Mouse (Mus musculus) midbrain, postnatal 0 days (tissue): ENCODE data around the gene Angptl7. TPM values are rescaled to one million over a fixed set of nuclear protein-coding genes. Genes with fewer than 3 reads are reported as not detected.
A peak's percentile ranks its signal among the peaks of the same experiment; 100 is the strongest.

Experiments used
- ATAC-seq: fragments of 200-750 bp; cut with Nextera tagmentation; 2 replicates; pipeline ENCODE4 v1.8.0; 2017; ENCODE audit warnings: moderate number of reproducible peaks, mild to moderate bottlenecking, moderate TSS enrichment, moderate library complexity; ENCODE audit not compliant: low FRiP score
- DNase-seq: peaks from one replicate; pipeline ENCODE4 v3.0.0-alpha.2; 2015; ENCODE audit warnings: low spot score
- H3K27ac ChIP-seq: fragments of 300-500 bp; sonication (generic); 2 replicates; pipeline ENCODE4 v1.5.1; 2014; ENCODE audit warnings: low read depth, mild to moderate bottlenecking, low read length, mixed read lengths
- H3K27me3 ChIP-seq: fragments of 300-500 bp; sonication (generic); 2 replicates; pipeline ENCODE4 v1.6.1; 2014; ENCODE audit warnings: low read length, control low read depth, mixed read lengths; ENCODE audit not compliant: insufficient read depth
- H3K36me3 ChIP-seq: fragments of 300-500 bp; sonication (generic); 2 replicates; pipeline ENCODE4 v1.6.1; 2014; ENCODE audit warnings: low read length, control low read depth, mixed read lengths; ENCODE audit not compliant: insufficient read depth
- H3K4me1 ChIP-seq: fragments of 300-500 bp; sonication (generic); 2 replicates; pipeline ENCODE4 v1.6.1; 2014; ENCODE audit warnings: mild to moderate bottlenecking, control low read depth, antibody characterized with exemption, low read length, mixed read lengths; ENCODE audit not compliant: insufficient read depth
- H3K4me2 ChIP-seq: fragments of 300-500 bp; sonication (generic); 2 replicates; pipeline ENCODE4 v1.6.1; 2014; ENCODE audit warnings: low read depth, mild to moderate bottlenecking, low read length, mixed read lengths; ENCODE audit not compliant: poor library complexity, severe bottlenecking
- H3K4me3 ChIP-seq: fragments of 300-500 bp; sonication (generic); 2 replicates; pipeline ENCODE4 v1.5.1; 2014; ENCODE audit warnings: low read depth, mild to moderate bottlenecking, low read length, moderate library complexity
- H3K9ac ChIP-seq: fragments of 300-500 bp; sonication (generic); replicated peaks from 2 replicates; pipeline ENCODE4 v1.6.1; 2014; ENCODE audit warnings: mild to moderate bottlenecking, low read length, moderate library complexity, mixed read lengths; ENCODE audit not compliant: poor library complexity, severe bottlenecking
- H3K9me3 ChIP-seq: fragments of 300-500 bp; sonication (generic); 2 replicates; pipeline ENCODE4 v1.6.1; 2016; ENCODE audit warnings: low read length, control low read depth
- CTCF ChIP-seq: IDR thresholded peaks from 2 replicates; pipeline ENCODE4 v1.5.1; 2016; ENCODE audit warnings: antibody characterized with exemption, mild to moderate bottlenecking
- WGBS: fragments of 180-500 bp; shearing (Covaris S2); extraction: QIAGEN DNeasy Blood & Tissue Kit; methylation state at CpG from one replicate; pipeline ENCODE4 v1.1.7; 2014; 5-methylcytosine and 5-hydroxymethylcytosine counted together
- polyA plus RNA-seq: library from polyadenylated mRNA; unstranded; fragments of >200 nt; fragmentation: Nextera tagmentation; extraction: Ambion mirVana; gene quantifications from 2 replicates; pipeline ENCODE4 v1.2.1, GENCODE M21; 2015
- total RNA-seq: library from RNA; depleted of rRNA; stranded (reverse); fragments of >200 nt; gene quantifications from 2 replicates; pipeline ENCODE4 v1.2.3, GENCODE M21; 2014

Gene Angptl7
- total and polyA plus RNA-seq, 2 experiments from 2014 or later, result 0.11 to 0.36 TPM

GRCm38 (mm10) chr4:148463208-148463960, 36.9 kb downstream of the Angptl7 start:
- Histone ChIP-seq H3K9ac (no peak overlapping the region), H3K4me3 (no peak overlapping the region), H3K4me1 (no peaks in the 10 kb centered on the region), H3K27me3 (no peaks in the 10 kb centered on the region), H3K4me2 (no peak overlapping the region), H3K27ac (no peak overlapping the region), H3K9me3 (no peaks in the 10 kb centered on the region), H3K36me3 (peaks cover 80% of the 10 kb centered on the region)
- ATAC-seq (peak; percentile 32; the same call in 1 of the 2 replicates), DNase-seq (peak; percentile 56)
- peak; percentile 74 for TF ChIP-seq CTCF
- WGBS, result 65% methylated on average over 14 of the region's 14 CpGs

GRCm38 (mm10) chr4:148462717-148463116, 37.5 kb downstream of the Angptl7 start:
- Histone ChIP-seq H3K4me3 (no peak overlapping the region), H3K4me1 (no peaks in the 10 kb centered on the region), H3K9ac (no peak overlapping the region), H3K4me2 (no peak overlapping the region), H3K27ac (no peak overlapping the region), H3K9me3 (no peaks in the 10 kb centered on the region), H3K36me3 (peaks cover 80% of the 10 kb centered on the region), H3K27me3 (no peaks in the 10 kb centered on the region)
- no peak for ATAC-seq
- no peak for DNase-seq
- no peak for TF ChIP-seq CTCF
- 92% methylated on average over 13 of the region's 13 CpGs for WGBS

- Histone ChIP-seq H3K27me3 (no peaks in the 10 kb centered on the region), H3K4me3 (no peak overlapping the region), H3K9me3 (no peaks in the 10 kb centered on the region), H3K27ac (no peak overlapping the region), H3K4me1 (no peaks in the 10 kb centered on the region), H3K9ac (no peak overlapping the region), H3K4me2 (no peak overlapping the region), H3K36me3 (peaks cover 83% of the 10 kb centered on the region)
- ATAC-seq (no peak), DNase-seq (no peak)
- 81% methylated on average over 4 of the region's 4 CpGs for WGBS
- TF ChIP-seq CTCF, result peak; percentile 34
These were observed 38.5 kb downstream of the Angptl7 start for GRCm38 (mm10) chr4:148461772-148462171.

GRCm38 (mm10) chr4:148460656-148461284, 39.5 kb downstream of the Angptl7 start:
- Histone ChIP-seq H3K4me2 (no peak overlapping the region), H3K4me1 (no peaks in the 10 kb centered on the region), H3K9ac (no peak overlapping the region), H3K36me3 (peaks cover 83% of the 10 kb centered on the region), H3K27ac (no peak overlapping the region), H3K4me3 (no peak overlapping the region), H3K9me3 (no peaks in the 10 kb centered on the region), H3K27me3 (no peaks in the 10 kb centered on the region)
- peak; percentile 72 for DNase-seq
- 46% methylated on average over 12 of the region's 12 CpGs for WGBS
- peak; percentile 72 for ATAC-seq
- TF ChIP-seq CTCF, result no peak

GRCm38 (mm10) chr4:148455477-148456025, 44.7 kb downstream of the Angptl7 start:
- no peak for TF ChIP-seq CTCF
- WGBS, result 92% methylated on average over 5 of the region's 5 CpGs

GRCm38 (mm10) chr4:148453707-148454106, 46.6 kb downstream of the Angptl7 start:
- peaks cover 65% of the 10 kb centered on the region for H3K36me3 ChIP-seq
- no peak overlapping the region for H3K4me2 ChIP-seq
- no peaks in the 10 kb centered on the region for H3K27me3 ChIP-seq
- H3K27ac ChIP-seq, result no peak overlapping the region
- no peak overlapping the region for H3K9ac ChIP-seq
- H3K4me3 ChIP-seq, result no peak overlapping the region
- H3K9me3 ChIP-seq, result no peaks in the 10 kb centered on the region
- peaks cover 6% of the 10 kb centered on the region for H3K4me1 ChIP-seq
- TF ChIP-seq CTCF, result no peak
- no peak for DNase-seq
- WGBS, result 93% methylated on average over 11 of the region's 11 CpGs
- no peak for ATAC-seq

More at GRCm38 (mm10) chr4:148455477-148456025, 44.7 kb downstream of the Angptl7 start:
- H3K27ac ChIP-seq, result no peak overlapping the region
- peaks cover 79% of the 10 kb centered on the region for H3K36me3 ChIP-seq
- DNase-seq, result no peak
- no peaks in the 10 kb centered on the region for H3K9me3 ChIP-seq
- ATAC-seq, result no peak
- no peaks in the 10 kb centered on the region for H3K27me3 ChIP-seq
- no peak overlapping the region for H3K9ac ChIP-seq
- H3K4me1 ChIP-seq, result no peaks in the 10 kb centered on the region
- H3K4me3 ChIP-seq, result no peak overlapping the region
- H3K4me2 ChIP-seq, result no peak overlapping the region
